9 mouse cellular contexts compared by ENCODE assay signal in genomic region chr19:28726161-28726880, GRCm38 (mm10). TPM values are rescaled to one million over a fixed set of nuclear protein-coding genes. Genes with fewer than 3 reads are reported as not detected.
DNase-seq lines count a peak whose midpoint lies in the region; ATAC-seq lines count a peak whose summit lies in the region.
"Had no signal": no experiment of that assay in that cellular context is flagged by ENCODE, and none has a peak within 500 bp of the region (broad histone marks: within the 10 kb centered on the region; RNA-seq: fewer than 3 reads in every experiment).

No protein-coding gene starts in this region.

- H3K9me3 ChIP-seq in midbrain, embryonic 11.5 days (ENCODE audit: control insufficient read depth, low read length) = no peaks in the 10 kb centered on the region
- H3K9me3 ChIP-seq in midbrain, embryonic 16.5 days (replicated peaks; ENCODE audit: control insufficient read depth, low read length, poor library complexity, severe bottlenecking) = no peaks in the 10 kb centered on the region
- H3K9me3 ChIP-seq: neural tube, embryonic 13.5 days had no signal

- no peak overlapping the region for H3K4me3 ChIP-seq in midbrain, embryonic 11.5 days (ENCODE audit: low read depth, low read length)
- no peak overlapping the region for H3K4me3 ChIP-seq in midbrain, embryonic 16.5 days (ENCODE audit: low read depth, low read length)
- H3K4me3 ChIP-seq: neural tube, embryonic 13.5 days had no signal

- H3K4me1 ChIP-seq in midbrain, embryonic 11.5 days (ENCODE audit: control insufficient read depth, insufficient read depth, low read length) = no peaks in the 10 kb centered on the region
- no peaks in the 10 kb centered on the region for H3K4me1 ChIP-seq in midbrain, embryonic 16.5 days (ENCODE audit: control insufficient read depth, insufficient read depth, low read length)
- H3K4me1 ChIP-seq: neural tube, embryonic 13.5 days had no signal

- no peak overlapping the region for H3K4me2 ChIP-seq in midbrain, embryonic 11.5 days
- H3K4me2 ChIP-seq in midbrain, embryonic 16.5 days (ENCODE audit: low read length) = no peak overlapping the region
- H3K4me2 ChIP-seq: neural tube, embryonic 13.5 days had no signal

- DNase-seq in midbrain, embryonic 11.5 days (ENCODE audit: low spot score, missing footprints) = peak; percentile 94
- DNase-seq in ZHBTc4 (ENCODE audit: low read depth, low spot score) = peak; percentile 76
- peak; percentile 61 to 77 for DNase-seq in cerebellum, postnatal 25 days
- peak; percentile 44 to 76 for DNase-seq in heart, postnatal 14 days
- DNase-seq in left cerebral cortex, adult 8-10 months (ENCODE audit: low spot score in 2 of 2) = peak; percentile 39 to 51
- DNase-seq in retina, embryonic 14.5 days (ENCODE audit: low spot score) = peak; percentile 80

- intact Hi-C loops in heart, postnatal 14 days (cut with DNase I) = loop anchor here (1.0 to 10.0 kb wide), 2 partner anchors 563 to 1282 kb away; no protein-coding TSS in a partner anchor

- peaks cover 2% of the 10 kb centered on the region; the same call in 1 of the 2 replicates for H3K27me3 ChIP-seq in midbrain, embryonic 11.5 days (ENCODE audit: control insufficient read depth, insufficient read depth, low read length)
- H3K27me3 ChIP-seq in midbrain, embryonic 16.5 days (ENCODE audit: control insufficient read depth, insufficient read depth, low read depth, low read length) = no peaks in the 10 kb centered on the region

- H3K27ac ChIP-seq in midbrain, embryonic 11.5 days (ENCODE audit: low read depth, low read length) = no peak overlapping the region
- H3K27ac ChIP-seq in midbrain, embryonic 16.5 days (ENCODE audit: low read length) = no peak overlapping the region
- H3K27ac ChIP-seq: neural tube, embryonic 13.5 days had no signal

- no peaks in the 10 kb centered on the region for H3K36me3 ChIP-seq in midbrain, embryonic 11.5 days (ENCODE audit: control insufficient read depth, insufficient read depth, low read length)
- H3K36me3 ChIP-seq in midbrain, embryonic 16.5 days (ENCODE audit: control insufficient read depth, insufficient read depth, low read length) = no peaks in the 10 kb centered on the region
- H3K36me3 ChIP-seq: neural tube, embryonic 13.5 days had no signal

- 60% methylated on average over 18 of the region's 18 CpGs for WGBS in midbrain, embryonic 11.5 days
- 55% methylated on average over 18 of the region's 18 CpGs for WGBS in midbrain, embryonic 16.5 days

- no peak for ATAC-seq in midbrain, embryonic 11.5 days (ENCODE audit: low FRiP score)
- ATAC-seq in midbrain, embryonic 16.5 days = no peak
- ATAC-seq in erythroblast, adult 5-6 weeks (replicated peaks; ENCODE audit: low FRiP score, poor library complexity, severe bottlenecking) = no peak

- H3K9ac ChIP-seq in midbrain, embryonic 11.5 days (ENCODE audit: low read length) = no peak overlapping the region
- no peak overlapping the region for H3K9ac ChIP-seq in midbrain, embryonic 16.5 days (ENCODE audit: low read depth, low read length)
- H3K9ac ChIP-seq: neural tube, embryonic 13.5 days had no signal

RNA-seq across cellular contexts. Expression of gene Glis3, which starts 46.4 kb away (rescaled TPM):
- 1.7 and 1.9 TPM in 2 replicates for polyA plus RNA-seq in midbrain, embryonic 11.5 days (2014; fragmentation: Nextera tagmentation; extraction: Ambion mirVana)
- 2.5 and 2.7 TPM in 2 replicates for polyA plus RNA-seq in midbrain, embryonic 16.5 days (2015; fragmentation: Nextera tagmentation; extraction: Ambion mirVana)
- total RNA-seq in heart, postnatal 14 days (2021) = 1 to 10 TPM; 1.2 to 1.3 TPM
- 1 to 10 TPM; 7.1 to 8.6 (median 7.2) TPM for total RNA-seq in left cerebral cortex, adult 8-10 months (2022)
- total RNA-seq in erythroblast, adult 5-6 weeks (2015; ENCODE audit: low replicate concordance) = 0.38 and 1.7 TPM in 2 replicates
- 0.43 and 0.70 TPM in 2 replicates for total RNA-seq in erythroblast, adult 5-6 weeks (2017; ENCODE audit: low replicate concordance)
